Mouse (Mus musculus) stomach, embryonic 14.5 days (tissue): Measurements from ENCODE around the gene Klrc3. TPM values are rescaled to one million over a fixed set of nuclear protein-coding genes. Genes with fewer than 3 reads are reported as not detected.
"Not testable (repeated sequence)": the region's sequence is repeated elsewhere in the genome, so short reads cannot be mapped to it uniquely, and the experiment has no call there.

Experiments
- ATAC-seq: fragments of 200-750 bp; cut with Nextera tagmentation; 2 replicates; pipeline ENCODE4 v1.8.0; 2017; ENCODE audit warnings: low read depth, moderate TSS enrichment; ENCODE audit not compliant: insufficient number of reproducible peaks, insufficient read depth, low FRiP score
- H3K27ac ChIP-seq: fragments of 300-500 bp; sonication (generic); 2 replicates; pipeline ENCODE4 v1.5.1; 2014; ENCODE audit warnings: mild to moderate bottlenecking, low read length, moderate library complexity, mixed read lengths
- H3K27me3 ChIP-seq: fragments of 300-500 bp; sonication (generic); 2 replicates; pipeline ENCODE4 v1.6.1; 2014; ENCODE audit warnings: low read length, control low read depth, mixed read lengths; ENCODE audit not compliant: control insufficient read depth, insufficient read depth
- H3K36me3 ChIP-seq: fragments of 300-500 bp; sonication (generic); 2 replicates; pipeline ENCODE4 v1.6.1; 2014; ENCODE audit warnings: mild to moderate bottlenecking, control low read depth, low read length, moderate library complexity, mixed read lengths; ENCODE audit not compliant: control insufficient read depth, insufficient read depth
- H3K4me1 ChIP-seq: fragments of 300-500 bp; sonication (generic); 2 replicates; pipeline ENCODE4 v1.6.1; 2014; ENCODE audit warnings: low read length, control low read depth, mixed read lengths; ENCODE audit not compliant: control insufficient read depth, insufficient read depth
- H3K4me2 ChIP-seq: fragments of 300-500 bp; sonication (generic); replicated peaks from 2 replicates; pipeline ENCODE4 v1.6.1; 2014; ENCODE audit warnings: low read depth, low read length, control low read depth
- H3K4me3 ChIP-seq: fragments of 300-500 bp; sonication (generic); 2 replicates; pipeline ENCODE4 v1.5.1; 2014; ENCODE audit warnings: low read depth, low read length, control low read depth
- H3K9ac ChIP-seq: fragments of 300-500 bp; sonication (generic); replicated peaks from 2 replicates; pipeline ENCODE4 v1.6.1; 2014; ENCODE audit warnings: low read depth, mild to moderate bottlenecking, control low read depth, low read length, moderate library complexity, mixed read lengths
- H3K9me3 ChIP-seq: fragments of 300-500 bp; sonication (generic); 2 replicates; pipeline ENCODE4 v1.6.1; 2016; ENCODE audit warnings: low read depth, low read length, control low read depth; ENCODE audit not compliant: control insufficient read depth
- WGBS: fragments of 180-500 bp; shearing (Covaris S2); extraction: QIAGEN DNeasy Blood & Tissue Kit; methylation state at CpG from one replicate; pipeline ENCODE4 v1.1.7; 2014; 5-methylcytosine and 5-hydroxymethylcytosine counted together
- polyA plus RNA-seq: library from polyadenylated mRNA; unstranded; fragments of >200 nt; fragmentation: Nextera tagmentation; extraction: Ambion mirVana; gene quantifications from 2 replicates; pipeline ENCODE4 v1.2.1, GENCODE M21; 2014

Gene Klrc3
- polyA plus RNA-seq, result not detected in 2 replicates

- not testable (repeated sequence) for H3K27ac ChIP-seq, ATAC-seq
- 87% methylated on average over 3 of the region's 3 CpGs for WGBS
Measured at GRCm38 (mm10) chr6:129643237-129643636, at the start of gene Klrc3. Gene Klrc3, minus strand, starts transcription at chr6:129643337.

DNA sequence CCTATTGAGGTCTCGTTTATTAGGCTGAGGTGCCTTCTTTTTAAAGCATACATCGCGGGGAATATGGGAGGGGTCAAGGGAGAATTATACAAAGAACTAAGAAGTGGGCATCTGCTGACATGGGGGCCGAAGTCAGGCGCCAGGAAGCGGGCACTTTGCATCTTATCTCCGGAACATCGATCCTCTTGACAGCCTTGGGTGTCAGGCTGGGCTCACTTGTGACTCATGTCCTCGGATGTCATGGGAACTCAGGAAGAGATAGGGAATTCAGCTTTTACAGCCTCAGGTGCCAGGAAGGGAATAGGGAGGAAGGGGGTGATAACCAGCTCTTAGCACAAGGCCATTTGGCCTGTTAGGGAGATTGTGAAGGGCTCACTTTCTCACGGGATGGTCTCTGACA lies 48.3 kb upstream of the Klrc3 start:
- not testable (repeated sequence) for ATAC-seq, H3K4me1 ChIP-seq, H3K9me3 ChIP-seq, H3K4me2 ChIP-seq, H3K4me3 ChIP-seq, H3K9ac ChIP-seq, H3K27me3 ChIP-seq, H3K36me3 ChIP-seq, H3K27ac ChIP-seq
- WGBS, result 67% methylated on average over 10 of the region's 10 CpGs

More at GRCm38 (mm10) chr6:129643237-129643636, at the start of gene Klrc3:
- not testable (repeated sequence) for H3K27me3 ChIP-seq, H3K4me1 ChIP-seq, H3K36me3 ChIP-seq, H3K9ac ChIP-seq, H3K9me3 ChIP-seq, H3K4me3 ChIP-seq, H3K4me2 ChIP-seq

DNA sequence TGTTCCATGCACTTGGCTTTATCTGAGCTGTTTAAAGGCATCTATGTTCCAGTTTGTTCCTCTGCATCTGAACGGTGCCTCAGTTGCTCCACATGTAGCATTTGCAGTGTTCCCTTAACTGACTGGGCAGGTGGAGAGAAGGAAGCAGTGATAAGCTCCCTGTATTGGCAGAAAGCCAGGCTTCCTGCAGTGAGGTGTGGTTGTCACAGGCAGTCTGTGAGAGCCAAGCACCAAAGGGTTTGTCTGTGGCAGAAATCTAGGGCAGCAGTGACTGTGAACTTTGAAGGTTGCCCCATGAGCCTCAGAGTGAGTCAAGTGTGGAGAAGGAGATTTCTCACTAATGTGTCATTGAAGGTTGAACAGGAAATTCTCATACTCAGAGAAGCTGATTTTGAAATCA lies 37.2 kb upstream of the Klrc3 start:
- no peak overlapping the region for H3K9ac ChIP-seq
- H3K27me3 ChIP-seq, result no peaks in the 10 kb centered on the region
- H3K36me3 ChIP-seq, result no peaks in the 10 kb centered on the region
- no peaks in the 10 kb centered on the region for H3K4me1 ChIP-seq
- no peak overlapping the region for H3K4me3 ChIP-seq
- H3K9me3 ChIP-seq, result no peaks in the 10 kb centered on the region
- no peak overlapping the region for H3K4me2 ChIP-seq
- WGBS, result 66% methylated on average over 1 of the region's 1 CpGs
- H3K27ac ChIP-seq, result no peak overlapping the region
- no peak for ATAC-seq

GRCm38 (mm10) chr6:129678873-129679272 lies 35.7 kb upstream of the Klrc3 start, which contains the start of gene Klrc1:
Gene Klrc1, minus strand, starts transcription at chr6:129678973.
- Histone ChIP-seq H3K4me2 (no peak within 1 kb of the TSS), H3K9ac (no peak within 1 kb of the TSS), H3K36me3 (no peaks in the 10 kb centered on the region), H3K4me1 (no peaks in the 10 kb centered on the region), H3K4me3 (no peak within 1 kb of the TSS), H3K27me3 (no peaks in the 10 kb centered on the region), H3K27ac (no peak within 1 kb of the TSS), H3K9me3 (no peaks in the 10 kb centered on the region)
- WGBS, result 85% methylated on average over 3 of the region's 3 CpGs
- no peak for ATAC-seq

GRCm38 (mm10) chr6:129661301-129661700 lies 18.2 kb upstream of the Klrc3 start:
- H3K9me3 ChIP-seq, H3K36me3 ChIP-seq, ATAC-seq, H3K4me3 ChIP-seq, H3K27ac ChIP-seq, H3K4me1 ChIP-seq, H3K27me3 ChIP-seq, H3K4me2 ChIP-seq, H3K9ac ChIP-seq: not testable (repeated sequence)
- no CpG with 5 or more reads among the region's 3 CpGs for WGBS

DNA sequence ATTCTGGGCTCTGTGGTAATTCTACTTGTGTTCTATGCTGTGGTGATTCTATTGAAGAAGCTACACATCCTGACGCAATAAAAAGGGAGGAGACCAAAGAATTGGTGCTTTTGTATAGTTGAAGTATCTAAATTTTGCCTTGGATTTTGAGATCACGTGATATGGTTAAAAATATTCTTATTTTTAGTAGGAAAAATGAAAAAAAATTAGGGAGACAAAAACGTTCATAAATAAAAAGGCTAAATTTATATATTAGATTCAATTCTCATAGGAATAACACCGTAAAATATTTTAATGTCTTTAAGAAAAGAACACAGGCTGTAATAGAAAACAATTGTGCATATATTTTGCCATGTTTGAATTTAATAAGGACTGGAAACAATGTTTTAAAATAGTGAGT lies 17.5 kb upstream of the Klrc3 start, which contains the start of gene Klrc2:
Klrc2 (minus strand) TSS at position 101 of the 400 bp plus-strand sequence.
- not testable (repeated sequence) for H3K27ac ChIP-seq, H3K9ac ChIP-seq, H3K4me1 ChIP-seq, H3K4me3 ChIP-seq, ATAC-seq, H3K9me3 ChIP-seq, H3K4me2 ChIP-seq, H3K27me3 ChIP-seq, H3K36me3 ChIP-seq
- 74% methylated on average over 4 of the region's 4 CpGs for WGBS

GRCm38 (mm10) chr6:129644054-129644453 lies 917 bp upstream of the Klrc3 start:
- WGBS, result 75% methylated on average over 1 of the region's 3 CpGs
- H3K4me1 ChIP-seq, H3K27me3 ChIP-seq, H3K9me3 ChIP-seq, H3K4me3 ChIP-seq, H3K4me2 ChIP-seq, H3K36me3 ChIP-seq, H3K9ac ChIP-seq, ATAC-seq, H3K27ac ChIP-seq: not testable (repeated sequence)

DNA sequence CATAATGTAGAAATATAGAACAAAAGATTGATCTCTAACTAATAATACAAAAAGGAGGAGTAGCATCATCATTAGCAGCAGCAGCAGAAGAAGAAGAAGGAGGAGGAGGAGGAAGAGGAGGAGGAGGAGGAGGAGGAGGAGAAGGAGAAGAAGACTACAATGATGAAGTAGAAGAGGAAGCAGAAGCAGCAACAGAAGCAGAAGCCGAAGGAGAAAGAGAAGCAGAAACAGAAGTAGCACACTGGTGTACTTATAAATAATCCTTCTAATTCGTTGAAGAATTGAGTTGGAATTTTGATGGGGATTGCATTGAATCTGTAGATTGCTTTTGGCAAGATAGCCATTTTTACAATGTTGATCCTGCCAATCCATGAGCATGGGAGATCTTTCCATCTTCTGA lies 12.1 kb downstream of the Klrc3 start:
- 88% methylated on average over 2 of the region's 2 CpGs for WGBS

GRCm38 (mm10) chr6:129623735-129624134 lies 19.4 kb downstream of the Klrc3 start, which contains the start of gene Klrk1:
Gene Klrk1, minus strand, starts transcription at chr6:129623864.
- Histone ChIP-seq H3K4me3 (no peak within 1 kb of the TSS), H3K27ac (no peak within 1 kb of the TSS), H3K27me3 (no peaks in the 10 kb centered on the region), H3K9ac (no peak within 1 kb of the TSS), H3K36me3 (no peaks in the 10 kb centered on the region), H3K4me1 (no peaks in the 10 kb centered on the region), H3K4me2 (no peak within 1 kb of the TSS), H3K9me3 (no peaks in the 10 kb centered on the region)
- 77% methylated on average over 4 of the region's 4 CpGs for WGBS
- ATAC-seq, result no peak

More for the DNA sequence above, 12.1 kb downstream of the Klrc3 start:
- not testable (repeated sequence) for H3K9ac ChIP-seq, H3K27ac ChIP-seq, H3K36me3 ChIP-seq, H3K4me2 ChIP-seq, ATAC-seq, H3K4me3 ChIP-seq, H3K4me1 ChIP-seq, H3K9me3 ChIP-seq, H3K27me3 ChIP-seq
